Mouse (Mus musculus) bone marrow macrophage, adult 2 months (primary cell): ENCODE results near the gene 1700069L16Rik. TPM values are rescaled to one million over a fixed set of nuclear protein-coding genes. Genes with fewer than 3 reads are reported as not detected.

Source experiments
- H3K27ac ChIP-seq: 2 replicates; pipeline ENCODE4 v1.5.1; 2012; ENCODE audit warnings: low read depth, low read length; ENCODE audit not compliant: insufficient read depth
- H3K4me1 ChIP-seq: 2 replicates; pipeline ENCODE4 v1.6.1; 2012; ENCODE audit warnings: low read length; ENCODE audit not compliant: control insufficient read depth, insufficient read depth
- H3K4me3 ChIP-seq: 2 replicates; pipeline ENCODE4 v1.5.1; 2012; ENCODE audit warnings: mild to moderate bottlenecking, low read length, moderate library complexity; ENCODE audit not compliant: insufficient read depth
- CTCF ChIP-seq: IDR thresholded peaks from 2 replicates; pipeline ENCODE4 v1.5.1; 2012; ENCODE audit warnings: low read depth, mild to moderate bottlenecking, low read length, moderate library complexity
- POLR2A ChIP-seq: IDR thresholded peaks from 2 replicates; pipeline ENCODE4 v1.6.1; 2012; ENCODE audit warnings: mild to moderate bottlenecking, low read depth, low read length, borderline replicate concordance
- polyA plus RNA-seq: library from polyadenylated mRNA; stranded (reverse); fragments of >200 nt; gene quantifications from 2 replicates; pipeline ENCODE4 v1.2.4, GENCODE M21; 2012; ENCODE audit not compliant: missing spikeins, insufficient read depth, insufficient read length

1700069L16Rik gene
- polyA plus RNA-seq, 1 experiment: not detected

DNA sequence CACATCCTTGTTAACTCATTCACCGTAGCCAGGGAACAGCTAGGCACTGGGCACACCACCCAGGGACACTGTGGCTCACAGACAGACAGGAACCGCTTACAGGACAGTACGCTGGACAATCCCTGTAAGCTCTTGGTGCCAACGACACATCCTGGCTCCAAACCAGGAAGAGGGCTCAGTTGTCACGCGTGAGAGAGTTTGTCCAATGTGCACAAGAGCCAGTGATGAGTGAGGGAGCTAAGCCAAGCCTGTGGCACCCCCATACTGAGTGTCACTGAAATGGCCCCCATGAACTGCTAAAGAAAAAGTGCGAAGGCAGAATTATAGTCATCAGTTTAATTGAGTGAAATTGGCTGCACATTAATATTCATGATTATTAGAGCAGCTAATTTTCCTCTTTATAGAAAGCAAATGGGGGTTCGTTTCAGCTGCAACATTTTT lies 5.3 kb downstream of the 1700069L16Rik start:
- TF ChIP-seq CTCF (no peak), POLR2A (no peak)
- H3K4me3 ChIP-seq: no peak overlapping the region
- no peaks in the 10 kb centered on the region for H3K4me1 ChIP-seq
- no peak overlapping the region for H3K27ac ChIP-seq

DNA sequence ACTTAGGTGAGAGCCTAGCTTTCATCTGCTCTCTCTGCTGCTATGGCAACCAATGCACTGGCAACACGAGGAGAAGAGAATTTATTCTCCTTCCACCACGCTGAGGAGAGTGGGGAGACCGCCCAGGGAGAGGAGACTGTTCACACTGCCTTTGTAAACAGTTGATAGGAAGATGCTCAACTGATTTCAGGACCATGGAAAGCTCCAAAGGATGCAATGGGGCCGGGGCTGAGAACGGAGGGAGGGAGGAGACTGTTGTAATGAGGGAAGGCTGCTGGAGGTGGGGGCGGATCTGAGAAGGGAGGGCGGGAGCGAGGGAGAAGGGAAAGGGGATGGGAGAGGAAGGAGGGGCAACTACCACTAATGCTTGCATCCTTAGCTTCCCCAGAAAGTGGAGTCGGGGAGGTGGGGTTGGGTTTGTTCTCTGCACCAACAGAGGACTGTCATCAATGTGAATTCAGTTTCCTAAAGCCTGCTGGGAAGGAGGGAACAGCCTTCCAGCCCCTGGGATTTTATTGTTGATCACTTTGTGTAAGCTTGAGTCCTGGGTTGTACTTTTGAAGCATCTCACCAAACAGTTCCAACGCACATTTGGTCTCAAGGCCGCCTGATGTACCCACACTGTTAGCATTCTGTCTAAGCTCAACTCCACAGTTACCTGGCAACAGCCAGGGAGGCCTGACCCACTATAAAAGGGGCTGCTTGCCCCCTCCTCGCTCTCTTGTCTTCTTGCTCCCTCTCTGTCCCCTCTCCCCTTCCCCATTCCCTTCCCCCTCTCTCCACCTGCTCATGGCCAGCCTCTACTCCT lies 7.8 kb downstream of the 1700069L16Rik start:
- Histone ChIP-seq H3K4me1 (no peaks in the 10 kb centered on the region), H3K27ac (no peak overlapping the region), H3K4me3 (no peak overlapping the region)
- no peak for TF ChIP-seq POLR2A
- no peak for TF ChIP-seq CTCF

DNA sequence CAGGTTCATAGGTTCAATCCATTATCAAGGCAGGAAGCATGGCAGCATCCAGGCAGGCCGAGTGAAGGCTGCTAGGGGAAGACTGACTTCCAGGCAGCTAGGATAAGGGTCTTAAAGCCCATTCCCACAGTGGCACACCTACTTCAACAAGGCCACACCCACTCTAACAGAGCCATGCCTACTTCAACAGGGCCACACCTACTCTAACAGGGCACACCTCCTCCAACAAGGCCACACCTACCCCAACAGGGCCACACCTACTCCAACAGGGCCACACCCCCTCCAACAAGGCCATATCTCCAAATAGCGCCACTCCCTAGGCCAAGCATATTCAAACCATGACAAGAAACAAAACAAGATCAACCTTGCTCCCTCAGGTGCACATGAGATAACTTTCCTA lies 11.7 kb downstream of the 1700069L16Rik start:
- no peak overlapping the region for H3K4me3 ChIP-seq
- no peak overlapping the region for H3K27ac ChIP-seq
- H3K4me1 ChIP-seq: no peaks in the 10 kb centered on the region
- no peak for TF ChIP-seq CTCF
- TF ChIP-seq POLR2A: no peak

DNA sequence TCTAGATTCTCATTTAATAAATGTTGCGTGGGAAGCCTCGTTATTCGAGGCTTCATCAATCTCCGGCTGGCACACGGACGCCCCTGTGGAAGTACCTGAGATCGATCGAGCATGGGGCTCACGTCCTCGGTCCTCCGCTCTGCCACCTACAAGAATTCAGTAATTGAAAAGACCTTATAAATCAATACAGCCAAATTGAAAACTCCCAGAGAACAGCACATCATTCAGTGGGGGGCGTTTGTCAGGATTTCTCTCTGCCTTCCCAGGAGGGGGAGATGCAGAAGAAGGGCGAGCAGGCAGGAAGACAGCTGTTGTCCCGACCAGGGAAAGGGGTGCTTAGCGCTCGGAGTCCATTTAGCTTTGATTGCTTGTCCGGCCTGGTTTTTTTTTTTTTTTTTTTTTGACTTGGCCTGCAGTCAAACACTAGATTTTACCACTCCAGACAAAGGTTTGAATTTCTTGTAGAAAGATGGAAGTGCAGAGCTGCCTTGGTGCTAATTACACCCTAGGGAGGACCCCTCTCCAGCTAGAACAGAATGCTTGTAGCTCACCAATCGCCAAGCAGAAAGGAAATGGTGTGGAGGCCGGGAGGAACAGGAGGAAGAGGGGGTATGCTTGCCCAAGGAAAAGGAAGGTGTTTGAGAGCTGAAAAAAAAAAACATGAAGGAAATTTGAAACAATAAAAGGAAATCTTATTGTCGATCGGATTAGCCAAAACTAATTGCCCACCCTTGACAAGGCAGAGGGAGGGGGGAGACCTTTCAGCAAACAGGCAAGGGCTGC lies 20.6 kb downstream of the 1700069L16Rik start:
- Histone ChIP-seq H3K27ac (no peak overlapping the region), H3K4me3 (no peak overlapping the region), H3K4me1 (no peaks in the 10 kb centered on the region)
- TF ChIP-seq CTCF: no peak
- TF ChIP-seq POLR2A: no peak

DNA sequence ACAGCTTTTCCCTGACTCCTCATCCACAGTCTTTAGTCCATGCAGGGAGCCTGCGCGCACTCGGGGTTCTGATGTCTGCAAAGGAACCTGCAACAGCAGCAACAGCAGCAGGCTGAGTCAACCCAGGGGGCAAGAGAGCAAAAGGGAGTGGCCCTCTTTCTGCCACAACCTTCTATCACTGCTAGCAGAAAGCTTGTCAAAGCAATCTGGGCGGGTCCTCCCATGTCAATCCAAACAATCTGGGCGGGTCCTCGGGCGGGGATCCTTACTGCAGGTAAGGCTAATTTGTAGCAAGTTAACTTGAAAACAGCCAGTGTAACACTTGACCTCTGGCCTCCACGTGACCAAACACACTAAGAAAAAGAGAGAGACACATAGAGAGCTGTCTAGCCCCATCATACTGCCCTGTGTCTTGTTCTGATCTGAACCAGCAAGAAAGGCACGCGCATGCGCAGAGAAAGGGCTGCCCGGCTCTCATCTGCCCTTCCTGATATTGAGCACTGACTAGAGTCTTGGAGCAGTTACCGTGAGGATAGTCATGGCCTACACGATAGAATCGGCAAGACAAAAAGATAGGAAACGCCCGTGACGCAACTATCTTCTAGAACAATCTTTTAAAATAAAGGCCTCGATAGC lies 24.1 kb downstream of the 1700069L16Rik start:
- TF ChIP-seq CTCF (no peak), POLR2A (no peak)
- Histone ChIP-seq H3K27ac (no peak overlapping the region), H3K4me3 (no peak overlapping the region), H3K4me1 (no peaks in the 10 kb centered on the region)

DNA sequence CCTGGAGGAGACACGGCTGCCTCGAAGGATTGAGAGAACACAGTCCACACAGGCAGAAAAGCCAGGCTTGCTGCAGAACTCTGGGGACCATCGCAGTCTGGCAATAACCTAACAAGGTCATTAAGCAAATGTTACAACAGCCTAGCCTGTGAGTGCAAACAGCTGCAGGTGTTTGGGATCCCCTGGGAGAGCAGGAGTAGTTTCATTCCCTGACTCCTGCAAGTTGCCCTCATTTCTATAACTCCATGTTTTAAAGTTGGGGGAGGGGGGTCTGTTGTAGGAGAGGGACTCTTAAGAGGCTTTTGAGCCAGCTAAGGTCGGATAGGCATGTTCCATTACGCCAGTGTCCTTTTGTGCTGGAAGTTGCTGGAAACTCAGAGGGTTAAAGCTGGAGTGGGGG lies 30.2 kb downstream of the 1700069L16Rik start:
- no peak overlapping the region for H3K4me3 ChIP-seq
- H3K4me1 ChIP-seq: no peaks in the 10 kb centered on the region
- TF ChIP-seq CTCF: no peak
- H3K27ac ChIP-seq: no peak overlapping the region

DNA sequence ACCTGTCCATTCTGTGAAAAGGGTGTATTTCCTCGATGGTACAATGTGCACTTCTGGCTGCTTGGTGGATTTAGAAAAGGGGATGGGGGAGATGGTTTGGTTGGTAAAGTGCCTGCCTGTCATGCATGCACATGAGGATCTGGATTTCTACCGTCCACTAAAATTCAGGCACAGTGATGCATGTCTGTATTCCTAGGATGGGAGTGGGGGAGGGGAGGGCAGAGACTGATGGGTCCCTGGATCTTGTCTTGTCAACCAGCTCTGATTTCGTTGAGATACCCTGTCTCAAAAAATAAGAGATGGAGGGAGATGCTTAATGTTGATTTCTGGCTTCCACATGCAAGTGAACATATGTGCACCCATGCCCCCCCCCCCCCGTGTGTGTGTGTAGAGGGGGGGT lies 30.6 kb downstream of the 1700069L16Rik start:
- H3K4me1 ChIP-seq: no peaks in the 10 kb centered on the region
- H3K27ac ChIP-seq: no peak overlapping the region
- no peak for TF ChIP-seq CTCF
- no peak for TF ChIP-seq POLR2A

DNA sequence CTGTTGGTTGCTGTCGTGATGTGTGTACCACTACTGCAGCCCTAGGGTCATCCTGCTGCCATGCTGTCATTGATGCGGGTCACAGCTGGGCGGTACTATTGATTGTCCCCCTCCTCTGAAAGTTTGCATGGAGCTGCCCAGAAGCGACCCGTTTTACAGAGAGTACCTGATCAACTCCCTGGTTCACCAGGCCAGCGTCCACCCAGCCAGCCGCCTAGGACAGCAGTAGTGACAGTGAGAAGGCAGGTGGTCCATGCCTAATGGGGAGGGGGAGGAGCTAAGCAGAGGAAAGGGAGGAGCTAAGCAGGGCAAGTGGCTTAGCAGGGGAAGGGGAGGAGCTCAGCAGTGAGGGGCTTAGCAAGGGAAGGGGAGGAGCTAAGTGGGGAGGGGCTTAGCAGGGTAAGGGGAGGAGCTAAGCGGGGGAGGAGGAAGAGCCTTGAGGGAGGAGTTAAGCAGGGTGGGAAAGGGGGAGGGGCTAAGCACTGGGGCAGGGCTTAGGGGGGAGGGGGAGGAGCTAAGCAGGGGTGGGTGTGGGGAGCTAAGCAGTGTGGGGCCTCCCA lies 31.3 kb downstream of the 1700069L16Rik start:
- TF ChIP-seq POLR2A (no peak), CTCF (no peak)
- Histone ChIP-seq H3K27ac (no peak overlapping the region), H3K4me1 (no peaks in the 10 kb centered on the region), H3K4me3 (no peak overlapping the region)

More for the DNA sequence above, 30.6 kb downstream of the 1700069L16Rik start:
- no peak overlapping the region for H3K4me3 ChIP-seq

DNA sequence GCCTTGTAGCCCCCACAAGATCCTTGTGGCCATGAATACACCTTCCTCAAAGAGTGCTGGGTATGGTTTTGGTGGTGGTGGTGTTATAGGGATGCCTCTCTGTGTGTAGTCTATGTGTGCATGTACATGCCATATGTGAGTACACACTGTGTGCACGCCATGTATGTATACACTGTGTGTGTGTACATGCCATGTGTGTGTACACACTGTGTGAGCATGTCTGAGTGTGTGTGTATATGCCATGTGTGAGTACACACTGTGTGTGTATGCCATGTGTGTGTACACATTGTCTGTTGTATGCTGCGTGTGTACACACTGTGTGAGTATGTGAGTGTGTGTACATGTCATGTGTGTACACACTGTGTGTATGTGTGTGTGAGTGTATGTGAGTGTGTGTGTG lies 33.7 kb downstream of the 1700069L16Rik start:
- TF ChIP-seq POLR2A (no peak), CTCF (no peak)
- H3K4me1 ChIP-seq: peaks cover 3% of the 10 kb centered on the region; the same call in 1 of the 2 replicates
- H3K27ac ChIP-seq: no peak overlapping the region
- H3K4me3 ChIP-seq: no peak overlapping the region
